Mouse (Mus musculus): ENCODE measurements around the gene Gm4952. TPM values are rescaled to one million over a fixed set of nuclear protein-coding genes. Genes with fewer than 3 reads are reported as not detected.

The Gm4952 gene
- 0.09 and 0.49 TPM in 2 replicates for polyA plus RNA-seq (2014; fragmentation: Nextera tagmentation; extraction: Ambion mirVana)

GRCm38 (mm10) chr19:12599674-12600073, at the start of gene Gm4952:
Gm4952 (plus strand) TSS chr19:12599974.
- 43% methylated on average over 1 of the region's 1 CpGs for WGBS (ENCODE audit: insufficient replicate concordance)
- H3K4me3 ChIP-seq (ENCODE audit: low read depth, low read length), result no peak within 1 kb of the TSS
- no peaks in the 10 kb centered on the region; the same call in 1 of the 2 replicates for H3K4me1 ChIP-seq (ENCODE audit: control insufficient read depth, insufficient read depth, low read length)
- no peaks in the 10 kb centered on the region for H3K36me3 ChIP-seq (ENCODE audit: control insufficient read depth, insufficient read depth, low read length)
- no peak within 1 kb of the TSS for H3K9ac ChIP-seq (ENCODE audit: low read depth, low read length)
- peaks cover 7% of the 10 kb centered on the region for H3K27me3 ChIP-seq (ENCODE audit: control insufficient read depth, insufficient read depth, low read length)
- no peak within 1 kb of the TSS for H3K4me2 ChIP-seq
- H3K9me3 ChIP-seq (replicated peaks; ENCODE audit: control insufficient read depth, low read length), result no peaks in the 10 kb centered on the region
- H3K27ac ChIP-seq (ENCODE audit: low read depth, low read length), result no peak within 1 kb of the TSS
- ATAC-seq (replicated peaks; ENCODE audit: insufficient number of reproducible peaks, low FRiP score, low TSS enrichment), result no peak

- ATAC-seq (replicated peaks; ENCODE audit: insufficient number of reproducible peaks, low FRiP score, low TSS enrichment), result no peak
- H3K4me1 ChIP-seq (ENCODE audit: control insufficient read depth, insufficient read depth, low read length), result no peaks in the 10 kb centered on the region
- no peak overlapping the region for H3K4me2 ChIP-seq
- no peaks in the 10 kb centered on the region for H3K9me3 ChIP-seq (replicated peaks; ENCODE audit: control insufficient read depth, low read length)
- H3K36me3 ChIP-seq (ENCODE audit: control insufficient read depth, insufficient read depth, low read length), result no peaks in the 10 kb centered on the region
- H3K4me3 ChIP-seq (ENCODE audit: low read depth, low read length), result no peak overlapping the region
- 79% methylated on average over 5 of the region's 5 CpGs for WGBS (ENCODE audit: insufficient replicate concordance)
- H3K27ac ChIP-seq (ENCODE audit: low read depth, low read length), result no peak overlapping the region
- no peak overlapping the region for H3K9ac ChIP-seq (ENCODE audit: low read depth, low read length)
- no peaks in the 10 kb centered on the region for H3K27me3 ChIP-seq (ENCODE audit: control insufficient read depth, insufficient read depth, low read length)
Observed at GRCm38 (mm10) chr19:12550005-12550942, 49.5 kb upstream of the Gm4952 start.

- H3K27ac ChIP-seq (ENCODE audit: low read depth, low read length), result no peak overlapping the region
- no peaks in the 10 kb centered on the region for H3K4me1 ChIP-seq (ENCODE audit: control insufficient read depth, insufficient read depth, low read length)
- H3K9ac ChIP-seq (ENCODE audit: low read depth, low read length), result no peak overlapping the region
- no peak overlapping the region for H3K4me2 ChIP-seq
- no peaks in the 10 kb centered on the region for H3K9me3 ChIP-seq (replicated peaks; ENCODE audit: control insufficient read depth, low read length)
- no peak for ATAC-seq (replicated peaks; ENCODE audit: insufficient number of reproducible peaks, low FRiP score, low TSS enrichment)
- H3K36me3 ChIP-seq (ENCODE audit: control insufficient read depth, insufficient read depth, low read length), result no peaks in the 10 kb centered on the region
- no peaks in the 10 kb centered on the region for H3K27me3 ChIP-seq (ENCODE audit: control insufficient read depth, insufficient read depth, low read length)
- WGBS (ENCODE audit: insufficient replicate concordance), result 81% methylated on average over 2 of the region's 2 CpGs
- H3K4me3 ChIP-seq (ENCODE audit: low read depth, low read length), result no peak overlapping the region
Observed at GRCm38 (mm10) chr19:12556293-12556692, 43.5 kb upstream of the Gm4952 start.

GRCm38 (mm10) chr19:12558219-12558618, 41.6 kb upstream of the Gm4952 start:
- H3K9me3 ChIP-seq (replicated peaks; ENCODE audit: control insufficient read depth, low read length), result no peaks in the 10 kb centered on the region
- H3K4me3 ChIP-seq (ENCODE audit: low read depth, low read length), result no peak overlapping the region
- H3K4me2 ChIP-seq, result no peak overlapping the region
- no peaks in the 10 kb centered on the region for H3K36me3 ChIP-seq (ENCODE audit: control insufficient read depth, insufficient read depth, low read length)
- no peaks in the 10 kb centered on the region for H3K4me1 ChIP-seq (ENCODE audit: control insufficient read depth, insufficient read depth, low read length)
- H3K27me3 ChIP-seq (ENCODE audit: control insufficient read depth, insufficient read depth, low read length), result no peaks in the 10 kb centered on the region
- H3K27ac ChIP-seq (ENCODE audit: low read depth, low read length), result no peak overlapping the region
- ATAC-seq (replicated peaks; ENCODE audit: insufficient number of reproducible peaks, low FRiP score, low TSS enrichment), result no peak
- 82% methylated on average over 4 of the region's 4 CpGs for WGBS (ENCODE audit: insufficient replicate concordance)
- H3K9ac ChIP-seq (ENCODE audit: low read depth, low read length), result no peak overlapping the region

- Histone ChIP-seq H3K36me3 (ENCODE audit: control insufficient read depth, insufficient read depth, low read length) (no peaks in the 10 kb centered on the region), H3K9me3 (replicated peaks; ENCODE audit: control insufficient read depth, low read length) (no peaks in the 10 kb centered on the region), H3K27me3 (ENCODE audit: control insufficient read depth, insufficient read depth, low read length) (no peaks in the 10 kb centered on the region), H3K4me1 (ENCODE audit: control insufficient read depth, insufficient read depth, low read length) (no peaks in the 10 kb centered on the region), H3K4me2 (no peak overlapping the region), H3K9ac (ENCODE audit: low read depth, low read length) (no peak overlapping the region), H3K4me3 (ENCODE audit: low read depth, low read length) (no peak overlapping the region), H3K27ac (ENCODE audit: low read depth, low read length) (no peak overlapping the region)
- ATAC-seq (replicated peaks; ENCODE audit: insufficient number of reproducible peaks, low FRiP score, low TSS enrichment), result no peak
Observed at GRCm38 (mm10) chr19:12564197-12564596, 35.6 kb upstream of the Gm4952 start.

GRCm38 (mm10) chr19:12567011-12567410, 32.8 kb upstream of the Gm4952 start:
- Histone ChIP-seq H3K4me2 (no peak overlapping the region), H3K9ac (ENCODE audit: low read depth, low read length) (no peak overlapping the region), H3K4me1 (ENCODE audit: control insufficient read depth, insufficient read depth, low read length) (no peaks in the 10 kb centered on the region), H3K27me3 (ENCODE audit: control insufficient read depth, insufficient read depth, low read length) (no peaks in the 10 kb centered on the region), H3K4me3 (ENCODE audit: low read depth, low read length) (no peak overlapping the region), H3K27ac (ENCODE audit: low read depth, low read length) (no peak overlapping the region), H3K36me3 (ENCODE audit: control insufficient read depth, insufficient read depth, low read length) (no peaks in the 10 kb centered on the region), H3K9me3 (replicated peaks; ENCODE audit: control insufficient read depth, low read length) (no peaks in the 10 kb centered on the region)
- whole genome bisulfite sequencing (ENCODE audit: insufficient replicate concordance), result 61% methylated on average over 4 of the region's 4 CpGs
- ATAC-seq (replicated peaks; ENCODE audit: insufficient number of reproducible peaks, low FRiP score, low TSS enrichment), result no peak

- WGBS (ENCODE audit: insufficient replicate concordance), result 66% methylated on average over 2 of the region's 2 CpGs
- Histone ChIP-seq H3K9me3 (replicated peaks; ENCODE audit: control insufficient read depth, low read length) (no peaks in the 10 kb centered on the region), H3K27me3 (ENCODE audit: control insufficient read depth, insufficient read depth, low read length) (no peaks in the 10 kb centered on the region), H3K9ac (ENCODE audit: low read depth, low read length) (no peak overlapping the region), H3K36me3 (ENCODE audit: control insufficient read depth, insufficient read depth, low read length) (no peaks in the 10 kb centered on the region), H3K4me1 (ENCODE audit: control insufficient read depth, insufficient read depth, low read length) (peaks cover 2% of the 10 kb centered on the region; the same call in 1 of the 2 replicates), H3K4me2 (no peak overlapping the region), H3K4me3 (ENCODE audit: low read depth, low read length) (no peak overlapping the region), H3K27ac (ENCODE audit: low read depth, low read length) (no peak overlapping the region)
- no peak for ATAC-seq (replicated peaks; ENCODE audit: insufficient number of reproducible peaks, low FRiP score, low TSS enrichment)
Observed at GRCm38 (mm10) chr19:12570866-12571265, 28.9 kb upstream of the Gm4952 start.

GRCm38 (mm10) chr19:12571687-12572086, 28.1 kb upstream of the Gm4952 start:
- Histone ChIP-seq H3K4me1 (ENCODE audit: control insufficient read depth, insufficient read depth, low read length) (peaks cover 2% of the 10 kb centered on the region; the same call in 1 of the 2 replicates), H3K4me2 (no peak overlapping the region), H3K9me3 (replicated peaks; ENCODE audit: control insufficient read depth, low read length) (no peaks in the 10 kb centered on the region), H3K27ac (ENCODE audit: low read depth, low read length) (no peak overlapping the region), H3K4me3 (ENCODE audit: low read depth, low read length) (no peak overlapping the region), H3K27me3 (ENCODE audit: control insufficient read depth, insufficient read depth, low read length) (no peaks in the 10 kb centered on the region), H3K9ac (ENCODE audit: low read depth, low read length) (no peak overlapping the region), H3K36me3 (ENCODE audit: control insufficient read depth, insufficient read depth, low read length) (no peaks in the 10 kb centered on the region)
- ATAC-seq (replicated peaks; ENCODE audit: insufficient number of reproducible peaks, low FRiP score, low TSS enrichment), result no peak
- 66% methylated on average over 1 of the region's 1 CpGs for WGBS (ENCODE audit: insufficient replicate concordance)
